Mouse (Mus musculus): Measurements from ENCODE around the gene Hist1h2bg. TPM values are rescaled to one million over a fixed set of nuclear protein-coding genes. Genes with fewer than 3 reads are reported as not detected.
"Not testable (repeated sequence)": the region's sequence is repeated elsewhere in the genome, so short reads cannot be mapped to it uniquely, and the experiment has no call there.

The Hist1h2bg gene
- polyA plus RNA-seq, 1 experiment from 2014 or later, result 3.7 TPM

GRCm38 (mm10) chr13:23584331-23584730 lies 13.1 kb downstream of the Hist1h2bg start:
- ATAC-seq (ENCODE audit: insufficient number of reproducible peaks, insufficient read depth, low FRiP score, low read depth), result no peak
- no peaks in the 10 kb centered on the region for H3K27me3 ChIP-seq (ENCODE audit: control insufficient read depth, insufficient read depth, low read length)
- no peaks in the 10 kb centered on the region for H3K9me3 ChIP-seq (ENCODE audit: control insufficient read depth, low read length)
- peak overlapping the region; percentile 91 for H3K4me2 ChIP-seq (ENCODE audit: low read length)
- peak overlapping the region; percentile 95 to 98 for H3K27ac ChIP-seq (replicated peaks in 1 of 2; ENCODE audit: control insufficient read depth in 1 of 2, insufficient read depth in 1 of 2, low read depth in 2 of 2, low read length in 2 of 2)
- peak overlapping the region in 1 of 2 experiments; percentile 49; a peak in 3 of 4 replicates for H3K4me3 ChIP-seq (ENCODE audit: control insufficient read depth in 1 of 2, insufficient read depth in 1 of 2, low read depth in 1 of 2, low read length in 2 of 2)
- H3K4me1 ChIP-seq (ENCODE audit: control insufficient read depth in 2 of 2, insufficient read depth in 2 of 2, low read length in 2 of 2), result peaks cover 5 to 15% of the 10 kb centered on the region in 2 experiments
- H3K9ac ChIP-seq (ENCODE audit: low read length), result peak overlapping the region; percentile 87
- H3K36me3 ChIP-seq (ENCODE audit: control insufficient read depth, insufficient read depth, low read length), result no peaks in the 10 kb centered on the region

- no peaks in the 10 kb centered on the region for H3K27me3 ChIP-seq (ENCODE audit: control insufficient read depth, insufficient read depth, low read length)
- H3K4me2 ChIP-seq (ENCODE audit: low read length), result peak overlapping the region; percentile 91
- H3K27ac ChIP-seq (replicated peaks in 1 of 2; ENCODE audit: control insufficient read depth in 1 of 2, insufficient read depth in 1 of 2, low read depth in 2 of 2, low read length in 2 of 2), result peak overlapping the region; percentile 95 to 98
- H3K4me1 ChIP-seq (ENCODE audit: control insufficient read depth in 2 of 2, insufficient read depth in 2 of 2, low read length in 2 of 2), result peaks cover 5 to 15% of the 10 kb centered on the region in 2 experiments
- no peaks in the 10 kb centered on the region for H3K9me3 ChIP-seq (ENCODE audit: control insufficient read depth, low read length)
- WGBS, result under 1% methylated on average over 21 of the region's 21 CpGs
- H3K4me3 ChIP-seq (ENCODE audit: control insufficient read depth in 1 of 2, insufficient read depth in 1 of 2, low read depth in 1 of 2, low read length in 2 of 2), result peak overlapping the region; percentile 49 to 57
- no peaks in the 10 kb centered on the region for H3K36me3 ChIP-seq (ENCODE audit: control insufficient read depth, insufficient read depth, low read length)
- peak overlapping the region; percentile 87 for H3K9ac ChIP-seq (ENCODE audit: low read length)
- ATAC-seq (ENCODE audit: insufficient number of reproducible peaks, insufficient read depth, low FRiP score, low read depth), result no peak
Measured at GRCm38 (mm10) chr13:23585029-23585441, 13.8 kb downstream of the Hist1h2bg start.

GRCm38 (mm10) chr13:23585442-23586098 lies 14.4 kb downstream of the Hist1h2bg start:
- 0% methylated on average over 27 of the region's 36 CpGs for WGBS
- Histone ChIP-seq H3K4me3 (ENCODE audit: control insufficient read depth in 1 of 2, insufficient read depth in 1 of 2, low read depth in 1 of 2, low read length in 2 of 2) (peak overlapping the region; percentile 49 to 57), H3K4me1 (ENCODE audit: control insufficient read depth in 2 of 2, insufficient read depth in 2 of 2, low read length in 2 of 2) (peaks cover 5 to 15% of the 10 kb centered on the region in 2 experiments), H3K9ac (ENCODE audit: low read length) (peak overlapping the region; percentile 87), H3K4me2 (ENCODE audit: low read length) (peak overlapping the region; percentile 91), H3K27ac (replicated peaks in 1 of 2; ENCODE audit: control insufficient read depth in 1 of 2, insufficient read depth in 1 of 2, low read depth in 2 of 2, low read length in 2 of 2) (peak overlapping the region; percentile 95 to 98)
- not testable (repeated sequence) for H3K27me3 ChIP-seq (ENCODE audit: control insufficient read depth, insufficient read depth, low read length); H3K36me3 ChIP-seq (ENCODE audit: control insufficient read depth, insufficient read depth, low read length); H3K9me3 ChIP-seq (ENCODE audit: control insufficient read depth, low read length)
- peak; percentile 81 for ATAC-seq (ENCODE audit: insufficient number of reproducible peaks, insufficient read depth, low FRiP score, low read depth)

GRCm38 (mm10) chr13:23586099-23586939 lies 15.1 kb downstream of the Hist1h2bg start:
- peaks cover 5 to 15% of the 10 kb centered on the region in 2 experiments for H3K4me1 ChIP-seq (ENCODE audit: control insufficient read depth in 2 of 2, insufficient read depth in 2 of 2, low read length in 2 of 2)
- 3% methylated on average over 21 of the region's 22 CpGs for WGBS
- ATAC-seq (ENCODE audit: insufficient number of reproducible peaks, insufficient read depth, low FRiP score, low read depth), result no peak
- peak overlapping the region; percentile 87 to 95 for H3K27ac ChIP-seq (replicated peaks in 1 of 2; ENCODE audit: control insufficient read depth in 1 of 2, insufficient read depth in 1 of 2, low read depth in 2 of 2, low read length in 2 of 2)
- no peaks in the 10 kb centered on the region for H3K27me3 ChIP-seq (ENCODE audit: control insufficient read depth, insufficient read depth, low read length)
- H3K9me3 ChIP-seq (ENCODE audit: control insufficient read depth, low read length), result no peaks in the 10 kb centered on the region
- peak overlapping the region; percentile 91 for H3K4me2 ChIP-seq (ENCODE audit: low read length)
- peak overlapping the region; percentile 23 to 49 for H3K4me3 ChIP-seq (ENCODE audit: control insufficient read depth in 1 of 2, insufficient read depth in 1 of 2, low read depth in 1 of 2, low read length in 2 of 2)
- no peaks in the 10 kb centered on the region for H3K36me3 ChIP-seq (ENCODE audit: control insufficient read depth, insufficient read depth, low read length)
- peak overlapping the region; percentile 87 for H3K9ac ChIP-seq (ENCODE audit: low read length)

- peak overlapping the region; percentile 76 for H3K9ac ChIP-seq (ENCODE audit: low read length)
- H3K27me3 ChIP-seq (ENCODE audit: control insufficient read depth, insufficient read depth, low read length), result no peaks in the 10 kb centered on the region
- H3K4me2 ChIP-seq (ENCODE audit: low read length), result peak overlapping the region; percentile 91
- peak overlapping the region; percentile 23 to 49 for H3K4me3 ChIP-seq (ENCODE audit: control insufficient read depth in 1 of 2, insufficient read depth in 1 of 2, low read depth in 1 of 2, low read length in 2 of 2)
- H3K4me1 ChIP-seq (ENCODE audit: control insufficient read depth in 2 of 2, insufficient read depth in 2 of 2, low read length in 2 of 2), result peaks cover 5 to 14% of the 10 kb centered on the region in 2 experiments
- peak overlapping the region; percentile 87 to 95 for H3K27ac ChIP-seq (replicated peaks in 1 of 2; ENCODE audit: control insufficient read depth in 1 of 2, insufficient read depth in 1 of 2, low read depth in 2 of 2, low read length in 2 of 2)
- no peak for ATAC-seq (ENCODE audit: insufficient number of reproducible peaks, insufficient read depth, low FRiP score, low read depth)
- 7% methylated on average over 1 of the region's 1 CpGs for WGBS
- no peaks in the 10 kb centered on the region for H3K9me3 ChIP-seq (ENCODE audit: control insufficient read depth, low read length)
- no peaks in the 10 kb centered on the region for H3K36me3 ChIP-seq (ENCODE audit: control insufficient read depth, insufficient read depth, low read length)
Measured at GRCm38 (mm10) chr13:23586940-23587225, 15.7 kb downstream of the Hist1h2bg start.

- WGBS, result 89% methylated on average over 7 of the region's 7 CpGs
- no peak for ATAC-seq (ENCODE audit: insufficient number of reproducible peaks, insufficient read depth, low FRiP score, low read depth)
- no peak overlapping the region for H3K27ac ChIP-seq (replicated peaks in 1 of 2; ENCODE audit: control insufficient read depth in 1 of 2, insufficient read depth in 1 of 2, low read depth in 2 of 2, low read length in 2 of 2)
- no peaks in the 10 kb centered on the region for H3K36me3 ChIP-seq (ENCODE audit: control insufficient read depth, insufficient read depth, low read length)
- H3K4me3 ChIP-seq (ENCODE audit: control insufficient read depth in 1 of 2, insufficient read depth in 1 of 2, low read depth in 1 of 2, low read length in 2 of 2), result no peak overlapping the region
- no peaks in the 10 kb centered on the region for H3K9me3 ChIP-seq (ENCODE audit: control insufficient read depth, low read length)
- H3K27me3 ChIP-seq (ENCODE audit: control insufficient read depth, insufficient read depth, low read length), result no peaks in the 10 kb centered on the region
- no peak overlapping the region for H3K9ac ChIP-seq (ENCODE audit: low read length)
- H3K4me1 ChIP-seq (ENCODE audit: control insufficient read depth in 2 of 2, insufficient read depth in 2 of 2, low read length in 2 of 2), result peaks cover 0 to 2% of the 10 kb centered on the region in 2 experiments; a peak in 1 of 4 replicates
- no peak overlapping the region for H3K4me2 ChIP-seq (ENCODE audit: low read length)
Measured at GRCm38 (mm10) chr13:23591206-23591605, 20.0 kb downstream of the Hist1h2bg start.

- H3K27ac ChIP-seq (replicated peaks in 1 of 2; ENCODE audit: control insufficient read depth in 1 of 2, insufficient read depth in 1 of 2, low read depth in 2 of 2, low read length in 2 of 2); ATAC-seq (ENCODE audit: insufficient number of reproducible peaks, insufficient read depth, low FRiP score, low read depth); H3K9ac ChIP-seq (ENCODE audit: low read length); H3K27me3 ChIP-seq (ENCODE audit: control insufficient read depth, insufficient read depth, low read length); H3K9me3 ChIP-seq (ENCODE audit: control insufficient read depth, low read length); H3K36me3 ChIP-seq (ENCODE audit: control insufficient read depth, insufficient read depth, low read length); H3K4me2 ChIP-seq (ENCODE audit: low read length); H3K4me1 ChIP-seq (ENCODE audit: control insufficient read depth in 2 of 2, insufficient read depth in 2 of 2, low read length in 2 of 2); H3K4me3 ChIP-seq (ENCODE audit: control insufficient read depth in 1 of 2, insufficient read depth in 1 of 2, low read depth in 1 of 2, low read length in 2 of 2): not testable (repeated sequence)
- 60% methylated on average over 7 of the region's 7 CpGs for WGBS
Measured at GRCm38 (mm10) chr13:23591886-23592285, 20.7 kb downstream of the Hist1h2bg start.

Measured in heart, embryonic 14.5 days (tissue).